Mouse (Mus musculus) kidney, embryonic 14.5 days (tissue): ENCODE data around the gene Esm1. TPM values are rescaled to one million over a fixed set of nuclear protein-coding genes. Genes with fewer than 3 reads are reported as not detected.

Experiments
- ATAC-seq: fragments of 200-750 bp; cut with Nextera tagmentation; 2 replicates; pipeline ENCODE4 v1.8.0; 2017; ENCODE audit warnings: moderate number of reproducible peaks, mild to moderate bottlenecking, moderate TSS enrichment, moderate library complexity; ENCODE audit not compliant: low FRiP score, low TSS enrichment
- H3K27ac ChIP-seq: fragments of 300-500 bp; sonication (generic); 2 replicates; pipeline ENCODE4 v1.5.1; 2014; ENCODE audit warnings: low read depth, mild to moderate bottlenecking, low read length, moderate library complexity, mixed read lengths
- H3K27me3 ChIP-seq: fragments of 300-500 bp; sonication (generic); 2 replicates; pipeline ENCODE4 v1.6.1; 2014; ENCODE audit warnings: mild to moderate bottlenecking, low read length; ENCODE audit not compliant: control insufficient read depth, insufficient read depth
- H3K36me3 ChIP-seq: fragments of 300-500 bp; sonication (generic); 2 replicates; pipeline ENCODE4 v1.6.1; 2014; ENCODE audit warnings: low read length, mixed read lengths; ENCODE audit not compliant: control insufficient read depth, insufficient read depth
- H3K4me1 ChIP-seq: fragments of 300-500 bp; sonication (generic); 2 replicates; pipeline ENCODE4 v1.6.1; 2014; ENCODE audit warnings: low read length, mixed read lengths; ENCODE audit not compliant: control insufficient read depth, insufficient read depth
- H3K4me2 ChIP-seq: fragments of 300-500 bp; sonication (generic); replicated peaks from 2 replicates; pipeline ENCODE4 v1.6.1; 2014; ENCODE audit warnings: low read depth, mild to moderate bottlenecking, low read length
- H3K4me3 ChIP-seq: fragments of 300-500 bp; sonication (generic); 2 replicates; pipeline ENCODE4 v1.5.1; 2014; ENCODE audit warnings: mild to moderate bottlenecking, low read length
- H3K9ac ChIP-seq: fragments of 300-500 bp; sonication (generic); 2 replicates; pipeline ENCODE4 v1.6.1; 2014; ENCODE audit warnings: low read depth, mild to moderate bottlenecking, low read length, moderate library complexity
- H3K9me3 ChIP-seq: fragments of 300-500 bp; sonication (generic); 2 replicates; pipeline ENCODE4 v1.6.1; 2016; ENCODE audit warnings: low read length; ENCODE audit not compliant: control insufficient read depth
- WGBS: fragments of 180-500 bp; shearing (Covaris S2); extraction: QIAGEN DNeasy Blood & Tissue Kit; methylation state at CpG from one replicate; pipeline ENCODE4 v1.1.7; 2014; 5-methylcytosine and 5-hydroxymethylcytosine counted together
- polyA plus RNA-seq: library from polyadenylated mRNA; unstranded; fragments of >200 nt; fragmentation: Nextera tagmentation; extraction: Ambion mirVana; gene quantifications from 2 replicates; pipeline ENCODE4 v1.2.1, GENCODE M21; 2014

Esm1 gene
- polyA plus RNA-seq: 3.9 and 5.9 TPM in 2 replicates

DNA sequence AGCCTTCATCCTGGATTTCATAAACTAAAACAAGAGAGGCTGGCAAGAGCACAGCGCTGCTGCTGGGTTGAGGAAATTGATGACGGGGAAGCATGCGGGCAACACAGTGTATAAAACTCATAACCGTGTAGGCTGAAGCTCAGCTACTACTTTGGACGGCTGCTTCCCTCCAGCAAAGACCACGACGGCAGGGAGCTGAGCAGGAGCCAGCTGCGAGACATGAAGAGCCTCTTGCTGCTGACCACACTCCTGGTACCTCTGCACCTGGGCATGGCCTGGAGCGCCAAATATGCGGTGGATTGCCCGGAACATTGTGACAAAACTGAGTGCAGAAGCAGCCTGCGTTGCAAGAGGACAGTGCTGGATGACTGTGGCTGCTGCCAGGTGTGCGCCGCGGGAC lies at the start of gene Esm1:
Gene Esm1 (plus strand): TSS at position 36 of the 400 bp plus-strand sequence.
- H3K27ac ChIP-seq: no peak within 1 kb of the TSS
- H3K4me1 ChIP-seq: 0 out of 2 replicates have a peak, but pooled peaks cover 5% of the 10 kb centered on the region
- H3K4me2 ChIP-seq: peak within 1 kb of the TSS; percentile 22; the same call in 1 of the 2 replicates
- no peaks in the 10 kb centered on the region for H3K36me3 ChIP-seq
- no peaks in the 10 kb centered on the region for H3K9me3 ChIP-seq
- H3K9ac ChIP-seq: no peak within 1 kb of the TSS
- no peak for ATAC-seq
- H3K27me3 ChIP-seq: peaks cover 6% of the 10 kb centered on the region; the same call in 1 of the 2 replicates
- peak within 1 kb of the TSS; percentile 3; the same call in 1 of the 2 replicates for H3K4me3 ChIP-seq
- 36% methylated on average over 15 of the region's 15 CpGs for whole genome bisulfite sequencing

DNA sequence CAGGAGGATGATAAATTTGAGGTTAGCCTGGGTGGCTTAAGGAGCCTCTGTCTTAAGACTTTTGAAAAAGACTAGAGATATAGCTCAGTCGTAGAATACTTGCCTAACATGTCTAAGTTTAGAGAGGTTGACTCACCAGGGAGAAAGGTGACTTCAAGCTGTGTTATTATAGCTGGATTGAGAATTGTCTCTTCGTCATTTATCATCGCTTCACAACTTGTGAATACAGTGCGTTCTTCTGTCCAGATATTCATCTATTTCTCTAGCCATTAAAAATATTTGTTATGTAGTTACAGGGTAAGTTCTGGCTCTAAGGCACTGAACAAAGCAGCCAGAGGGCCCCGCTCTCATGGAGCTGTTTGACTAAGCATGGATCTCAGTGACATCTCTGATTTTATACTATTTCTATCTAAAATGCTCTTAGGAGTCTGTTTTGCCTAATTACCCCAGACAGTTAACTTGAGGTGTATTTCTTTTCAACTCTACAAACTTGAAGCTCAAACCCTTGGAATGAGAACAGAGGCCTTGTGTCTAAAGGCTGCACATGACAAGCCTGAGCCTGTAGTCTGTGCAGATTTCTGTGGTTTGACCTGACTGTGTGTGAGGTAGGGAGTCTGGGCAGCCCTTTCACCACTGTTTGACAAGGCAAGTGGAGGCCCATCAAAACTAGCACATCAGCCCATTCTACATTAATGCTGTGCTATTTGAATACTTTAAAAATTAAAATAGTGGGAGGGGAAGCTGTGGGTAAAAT lies 45.0 kb upstream of the Esm1 start:
- H3K9me3 ChIP-seq: no peaks in the 10 kb centered on the region
- no peak for ATAC-seq
- no peaks in the 10 kb centered on the region for H3K27me3 ChIP-seq
- H3K4me3 ChIP-seq: no peak overlapping the region
- H3K9ac ChIP-seq: no peak overlapping the region
- H3K4me2 ChIP-seq: no peak overlapping the region
- no peaks in the 10 kb centered on the region for H3K36me3 ChIP-seq
- H3K27ac ChIP-seq: no peak overlapping the region
- no peaks in the 10 kb centered on the region for H3K4me1 ChIP-seq
- WGBS: 86% methylated on average over 5 of the region's 5 CpGs

DNA sequence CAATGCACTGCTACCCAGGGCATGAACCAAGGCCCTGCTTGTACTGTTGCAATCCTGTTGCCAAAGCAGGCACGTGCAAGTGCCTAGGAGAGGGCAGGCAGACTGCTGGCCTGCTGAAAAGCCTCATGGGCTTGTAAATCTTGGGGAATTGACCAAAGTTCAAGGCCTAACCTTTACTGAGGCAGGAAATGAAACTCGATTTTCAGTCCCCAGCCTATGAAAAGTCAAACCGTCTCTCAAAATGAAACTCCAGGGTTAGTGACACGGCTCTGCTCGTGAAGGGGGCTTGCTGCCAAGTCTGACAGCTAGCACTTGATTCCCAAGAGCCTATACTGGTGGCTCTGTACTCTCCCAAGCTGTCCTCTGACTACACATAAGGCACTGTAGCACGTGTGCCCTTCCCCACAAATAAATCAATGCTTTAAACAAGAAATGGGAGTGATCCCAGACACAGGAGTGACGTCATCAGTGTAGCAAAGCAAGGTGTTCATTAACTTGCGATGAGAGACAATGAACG lies 41.4 kb upstream of the Esm1 start:
- H3K4me1 ChIP-seq: no peaks in the 10 kb centered on the region
- no peaks in the 10 kb centered on the region for H3K27me3 ChIP-seq
- no peak for ATAC-seq
- no peak overlapping the region for H3K27ac ChIP-seq
- 55% methylated on average over 9 of the region's 9 CpGs for WGBS
- H3K4me3 ChIP-seq: no peak overlapping the region
- H3K4me2 ChIP-seq: no peak overlapping the region
- H3K36me3 ChIP-seq: no peaks in the 10 kb centered on the region
- no peak overlapping the region for H3K9ac ChIP-seq
- no peaks in the 10 kb centered on the region for H3K9me3 ChIP-seq

DNA sequence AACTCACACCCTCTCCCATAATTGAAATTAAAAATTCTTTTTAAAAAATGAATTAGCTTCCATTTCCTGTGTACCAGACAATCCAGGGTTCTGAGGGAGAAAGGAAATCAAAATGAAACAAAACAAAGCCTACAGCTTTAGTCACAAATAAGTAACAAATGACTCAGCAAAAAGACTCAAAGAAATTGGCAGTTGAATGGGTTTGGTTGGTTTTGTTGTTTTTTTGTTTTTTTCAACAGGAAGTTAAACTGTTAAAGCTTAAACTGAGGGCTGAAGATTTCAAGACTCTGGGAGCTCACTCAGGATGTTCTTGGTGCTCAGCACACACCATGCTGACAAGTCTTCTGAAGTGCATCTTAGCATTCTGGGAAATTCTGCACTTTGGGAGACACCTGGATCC lies 39.2 kb upstream of the Esm1 start:
- no peak for ATAC-seq
- no peak overlapping the region for H3K9ac ChIP-seq
- H3K27me3 ChIP-seq: no peaks in the 10 kb centered on the region
- no peak overlapping the region for H3K27ac ChIP-seq
- H3K4me2 ChIP-seq: no peak overlapping the region
- no peaks in the 10 kb centered on the region; the same call in 1 of the 2 replicates for H3K9me3 ChIP-seq
- no peaks in the 10 kb centered on the region for H3K4me1 ChIP-seq
- no peak overlapping the region for H3K4me3 ChIP-seq
- no peaks in the 10 kb centered on the region for H3K36me3 ChIP-seq

DNA sequence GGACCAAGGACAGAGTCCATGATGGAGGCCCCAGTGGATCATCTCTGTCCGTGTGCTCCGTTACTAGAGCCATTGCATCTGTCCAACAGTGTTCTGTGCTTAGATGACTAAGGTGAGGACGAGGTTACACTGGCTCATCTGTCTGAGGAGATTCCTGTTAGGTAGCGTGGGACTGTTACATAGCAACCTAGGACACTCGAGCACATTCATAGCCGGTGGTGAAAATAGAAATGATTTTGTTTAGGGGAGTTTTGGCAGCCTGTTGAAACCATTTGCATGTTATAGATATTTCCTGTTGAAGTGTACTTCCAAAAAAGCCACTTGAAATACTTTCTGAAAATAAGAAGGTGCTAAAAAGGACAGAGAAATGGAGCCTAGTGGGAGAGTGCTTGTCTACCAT lies 35.3 kb upstream of the Esm1 start:
- 92% methylated on average over 6 of the region's 6 CpGs for WGBS
- H3K9me3 ChIP-seq: no peaks in the 10 kb centered on the region; the same call in 1 of the 2 replicates
- no peak for ATAC-seq
- no peaks in the 10 kb centered on the region for H3K4me1 ChIP-seq
- no peaks in the 10 kb centered on the region for H3K27me3 ChIP-seq
- H3K4me3 ChIP-seq: no peak overlapping the region
- no peak overlapping the region for H3K4me2 ChIP-seq
- H3K27ac ChIP-seq: no peak overlapping the region
- H3K9ac ChIP-seq: no peak overlapping the region
- no peaks in the 10 kb centered on the region for H3K36me3 ChIP-seq

DNA sequence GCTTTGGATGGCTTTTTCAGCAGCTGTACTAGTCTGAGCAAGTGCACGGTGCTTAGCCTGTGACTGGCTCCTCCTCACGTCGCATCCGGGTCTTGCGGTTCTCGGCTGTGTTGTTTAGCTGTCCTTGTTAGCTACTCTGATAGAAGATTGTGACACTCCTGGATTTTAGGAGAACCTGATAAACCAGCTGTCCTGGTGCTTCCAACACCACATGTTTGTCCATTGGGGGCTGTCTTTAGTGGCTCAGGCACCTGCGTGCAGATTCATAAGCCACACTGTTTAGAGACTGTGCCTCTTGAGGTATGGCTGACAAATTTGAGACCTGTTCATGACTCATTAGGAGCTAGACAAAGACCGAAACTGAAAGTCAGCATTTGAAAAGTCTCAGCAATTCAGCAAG lies 26.1 kb upstream of the Esm1 start:
- 87% methylated on average over 8 of the region's 8 CpGs for WGBS
- no peak overlapping the region for H3K4me2 ChIP-seq

DNA sequence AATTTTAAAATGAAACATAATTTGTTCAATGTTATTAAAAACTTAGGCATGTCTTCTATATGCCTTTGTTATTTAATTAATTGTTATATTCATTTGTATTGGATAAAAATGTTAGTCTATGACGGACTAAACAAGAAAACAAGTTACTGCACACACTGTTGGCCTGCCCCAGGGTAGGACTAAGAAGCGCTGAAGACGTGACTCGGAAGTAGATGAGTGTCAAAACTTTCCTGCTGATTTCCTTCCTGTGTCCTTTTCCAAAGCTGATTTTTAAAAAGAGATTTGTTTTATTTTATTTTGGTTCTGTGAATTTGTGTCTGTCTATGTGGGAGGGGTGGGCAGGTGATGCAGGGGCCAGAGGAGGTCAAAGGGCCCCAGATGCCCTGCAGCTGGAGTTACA lies 25.7 kb upstream of the Esm1 start:
- Histone ChIP-seq H3K4me3 (no peak overlapping the region), H3K27me3 (no peaks in the 10 kb centered on the region), H3K4me2 (no peak overlapping the region), H3K9ac (no peak overlapping the region), H3K4me1 (no peaks in the 10 kb centered on the region), H3K36me3 (no peaks in the 10 kb centered on the region), H3K27ac (no peak overlapping the region), H3K9me3 (no peaks in the 10 kb centered on the region)
- no peak for ATAC-seq
- WGBS: 90% methylated on average over 4 of the region's 4 CpGs

More for the DNA sequence above, 26.1 kb upstream of the Esm1 start:
- Histone ChIP-seq H3K9me3 (no peaks in the 10 kb centered on the region), H3K4me3 (no peak overlapping the region), H3K36me3 (no peaks in the 10 kb centered on the region), H3K9ac (no peak overlapping the region), H3K27ac (no peak overlapping the region), H3K27me3 (no peaks in the 10 kb centered on the region), H3K4me1 (no peaks in the 10 kb centered on the region)
- no peak for ATAC-seq

DNA sequence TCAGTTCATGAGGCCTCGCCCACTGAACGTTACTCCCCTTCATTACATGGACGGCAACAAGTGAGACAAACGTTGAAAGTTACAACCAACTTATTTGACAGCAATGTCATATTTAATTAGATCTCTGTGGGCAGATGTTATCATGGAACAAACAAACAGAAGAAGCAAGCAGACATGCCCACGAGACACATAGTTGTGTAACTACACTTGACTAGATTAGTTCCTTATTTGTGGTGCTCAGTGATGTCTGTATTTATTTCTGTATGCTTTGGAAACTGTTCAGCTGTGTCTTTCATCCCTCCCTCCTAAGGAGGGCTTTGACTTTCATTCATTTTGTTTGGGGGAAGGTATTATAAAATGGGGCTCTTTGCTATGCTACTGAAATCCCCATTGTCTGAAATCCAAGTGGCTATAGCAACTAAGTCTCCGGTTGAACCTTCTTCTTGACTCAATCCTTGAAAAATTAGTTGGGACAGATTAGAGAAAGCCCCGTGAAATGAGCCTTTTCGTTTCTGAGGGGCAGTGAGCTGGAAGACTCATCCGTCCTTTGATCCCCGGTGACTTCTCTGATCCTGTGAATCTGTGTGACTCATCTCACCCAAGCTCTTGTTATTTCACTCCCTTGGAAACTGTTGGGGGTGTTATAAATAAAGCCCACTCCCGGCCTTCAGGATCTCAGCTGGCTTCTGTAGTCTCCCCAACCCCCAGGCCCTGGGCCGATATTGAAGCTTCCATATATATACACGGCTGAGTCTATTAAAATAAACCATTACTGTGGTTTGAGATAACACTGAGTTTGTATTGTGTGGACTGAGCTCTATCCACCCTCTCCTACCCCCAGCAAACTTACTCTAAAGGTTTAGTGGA lies 12.4 kb upstream of the Esm1 start:
- WGBS: 63% methylated on average over 13 of the region's 13 CpGs
- Histone ChIP-seq H3K4me2 (no peak overlapping the region), H3K4me1 (no peaks in the 10 kb centered on the region), H3K9me3 (no peaks in the 10 kb centered on the region), H3K27me3 (no peaks in the 10 kb centered on the region), H3K9ac (no peak overlapping the region), H3K36me3 (no peaks in the 10 kb centered on the region), H3K27ac (no peak overlapping the region), H3K4me3 (no peak overlapping the region)
- no peak for ATAC-seq
